Mouse (Mus musculus): ENCODE data around the gene Syk. TPM values are rescaled to one million over a fixed set of nuclear protein-coding genes. Genes with fewer than 3 reads are reported as not detected.
A peak's percentile ranks its signal among the peaks of the same experiment; 100 is the strongest.

The Syk gene
- polyA plus RNA-seq, 1 experiment from 2014 or later, result 1.8 TPM

- Histone ChIP-seq H3K4me2 (no peak overlapping the region), H3K27me3 (replicated peaks) (no peaks in the 10 kb centered on the region), H3K9ac (no peak overlapping the region), H3K4me3 (no peak overlapping the region), H3K36me3 (replicated peaks) (no peaks in the 10 kb centered on the region), H3K4me1 (no peaks in the 10 kb centered on the region), H3K27ac (no peak overlapping the region), H3K9me3 (no peaks in the 10 kb centered on the region)
- whole genome bisulfite sequencing, result 82% methylated on average over 4 of the region's 4 CpGs
- no peak for ATAC-seq (replicated peaks)
Measured at GRCm38 (mm10) chr13:52673272-52673671, 90.3 kb downstream of the Syk start.

- 69% methylated on average over 4 of the region's 4 CpGs for WGBS
- H3K27ac ChIP-seq, result no peak overlapping the region
- H3K36me3 ChIP-seq (replicated peaks), result no peaks in the 10 kb centered on the region
- ATAC-seq (replicated peaks), result no peak
- H3K9ac ChIP-seq, result no peak overlapping the region
- no peak overlapping the region for H3K4me2 ChIP-seq
- H3K27me3 ChIP-seq (replicated peaks), result no peaks in the 10 kb centered on the region
- H3K4me3 ChIP-seq, result no peak overlapping the region
- no peaks in the 10 kb centered on the region for H3K9me3 ChIP-seq
- H3K4me1 ChIP-seq, result no peaks in the 10 kb centered on the region
Measured at GRCm38 (mm10) chr13:52673856-52674255, 90.9 kb downstream of the Syk start.

- 60% methylated on average over 12 of the region's 12 CpGs for WGBS
- no peak overlapping the region for H3K27ac ChIP-seq
- no peak overlapping the region for H3K4me3 ChIP-seq
- no peak overlapping the region for H3K9ac ChIP-seq
- H3K27me3 ChIP-seq (replicated peaks), result no peaks in the 10 kb centered on the region
- H3K4me1 ChIP-seq, result peaks cover 3% of the 10 kb centered on the region; the same call in 1 of the 2 replicates
- no peaks in the 10 kb centered on the region for H3K36me3 ChIP-seq (replicated peaks)
- no peak overlapping the region for H3K4me2 ChIP-seq
- ATAC-seq (replicated peaks), result no peak
- no peaks in the 10 kb centered on the region for H3K9me3 ChIP-seq
Measured at GRCm38 (mm10) chr13:52674839-52675238, 91.9 kb downstream of the Syk start.

GRCm38 (mm10) chr13:52675526-52676294 is 92.7 kb downstream of the Syk start:
- Histone ChIP-seq H3K4me3 (no peak overlapping the region), H3K4me1 (peaks cover 6% of the 10 kb centered on the region; the same call in 1 of the 2 replicates), H3K27me3 (replicated peaks) (no peaks in the 10 kb centered on the region), H3K36me3 (replicated peaks) (no peaks in the 10 kb centered on the region), H3K9ac (no peak overlapping the region), H3K9me3 (no peaks in the 10 kb centered on the region), H3K27ac (no peak overlapping the region), H3K4me2 (no peak overlapping the region)
- WGBS, result 80% methylated on average over 8 of the region's 8 CpGs
- ATAC-seq (replicated peaks), result no peak

GRCm38 (mm10) chr13:52676671-52677445 is 93.9 kb downstream of the Syk start:
- 64% methylated on average over 5 of the region's 5 CpGs for WGBS
- H3K4me3 ChIP-seq, result no peak overlapping the region
- no peak for ATAC-seq (replicated peaks)

GRCm38 (mm10) chr13:52679906-52680305 is 96.9 kb downstream of the Syk start:
- 24% methylated on average over 5 of the region's 5 CpGs for WGBS
- no peak overlapping the region for H3K27ac ChIP-seq
- peaks cover 8% of the 10 kb centered on the region; the same call in 1 of the 2 replicates for H3K4me1 ChIP-seq
- no peaks in the 10 kb centered on the region for H3K27me3 ChIP-seq (replicated peaks)
- peak; percentile 80 for ATAC-seq (replicated peaks)
- H3K36me3 ChIP-seq (replicated peaks), result no peaks in the 10 kb centered on the region
- H3K9me3 ChIP-seq, result no peaks in the 10 kb centered on the region
- no peak overlapping the region for H3K4me3 ChIP-seq
- H3K4me2 ChIP-seq, result no peak overlapping the region
- H3K9ac ChIP-seq, result no peak overlapping the region

More at GRCm38 (mm10) chr13:52676671-52677445, 93.9 kb downstream of the Syk start:
- H3K4me1 ChIP-seq, result peaks cover 6% of the 10 kb centered on the region; the same call in 1 of the 2 replicates
- H3K27me3 ChIP-seq (replicated peaks), result no peaks in the 10 kb centered on the region
- no peaks in the 10 kb centered on the region for H3K9me3 ChIP-seq
- H3K27ac ChIP-seq, result no peak overlapping the region
- no peaks in the 10 kb centered on the region for H3K36me3 ChIP-seq (replicated peaks)
- no peak overlapping the region for H3K4me2 ChIP-seq
- no peak overlapping the region for H3K9ac ChIP-seq

GRCm38 (mm10) chr13:52682107-52682506 is 99.1 kb downstream of the Syk start:
- H3K36me3 ChIP-seq (replicated peaks), result no peaks in the 10 kb centered on the region
- no peak overlapping the region for H3K27ac ChIP-seq
- no peak overlapping the region for H3K9ac ChIP-seq
- 20% methylated on average over 5 of the region's 5 CpGs for WGBS
- ATAC-seq (replicated peaks), result peak; percentile 39; the same call in 1 of the 2 replicates
- peaks cover 8% of the 10 kb centered on the region; the same call in 1 of the 2 replicates for H3K4me1 ChIP-seq
- no peaks in the 10 kb centered on the region for H3K9me3 ChIP-seq
- H3K4me3 ChIP-seq, result no peak overlapping the region
- no peaks in the 10 kb centered on the region for H3K27me3 ChIP-seq (replicated peaks)
- H3K4me2 ChIP-seq, result no peak overlapping the region

GRCm38 (mm10) chr13:52690425-52690824 is 107.5 kb downstream of the Syk start:
- Histone ChIP-seq H3K4me1 (no peaks in the 10 kb centered on the region), H3K4me2 (no peak overlapping the region), H3K27ac (no peak overlapping the region), H3K4me3 (no peak overlapping the region), H3K36me3 (replicated peaks) (no peaks in the 10 kb centered on the region), H3K9me3 (no peaks in the 10 kb centered on the region), H3K27me3 (replicated peaks) (no peaks in the 10 kb centered on the region), H3K9ac (no peak overlapping the region)
- WGBS, result 90% methylated on average over 13 of the region's 13 CpGs
- no peak for ATAC-seq (replicated peaks)

- ATAC-seq (replicated peaks), result no peak
- H3K36me3 ChIP-seq (replicated peaks), result no peaks in the 10 kb centered on the region
- no peak overlapping the region for H3K4me2 ChIP-seq
- H3K9me3 ChIP-seq, result no peaks in the 10 kb centered on the region
- H3K27me3 ChIP-seq (replicated peaks), result no peaks in the 10 kb centered on the region
- no peaks in the 10 kb centered on the region for H3K4me1 ChIP-seq
- H3K27ac ChIP-seq, result no peak overlapping the region
- no peak overlapping the region for H3K4me3 ChIP-seq
- H3K9ac ChIP-seq, result no peak overlapping the region
- 92% methylated on average over 6 of the region's 6 CpGs for WGBS
Measured at GRCm38 (mm10) chr13:52692311-52692710, 109.3 kb downstream of the Syk start.

GRCm38 (mm10) chr13:52694857-52695256 is 111.9 kb downstream of the Syk start:
- Histone ChIP-seq H3K4me3 (no peak overlapping the region), H3K27ac (no peak overlapping the region), H3K9me3 (no peaks in the 10 kb centered on the region), H3K4me2 (no peak overlapping the region), H3K27me3 (replicated peaks) (no peaks in the 10 kb centered on the region), H3K36me3 (replicated peaks) (no peaks in the 10 kb centered on the region), H3K9ac (no peak overlapping the region), H3K4me1 (no peaks in the 10 kb centered on the region)
- 86% methylated on average over 6 of the region's 6 CpGs for WGBS
- no peak for ATAC-seq (replicated peaks)
